Mouse (Mus musculus) left cerebral cortex, adult 18-20 months (tissue): ENCODE data around the gene Vps53. TPM values are rescaled to one million over a fixed set of nuclear protein-coding genes. Genes with fewer than 3 reads are reported as not detected.
A peak's percentile ranks its signal among the peaks of the same experiment; 100 is the strongest.
"Not testable (repeated sequence)": the region's sequence is repeated elsewhere in the genome, so short reads cannot be mapped to it uniquely, and the experiment has no call there.

Experiments
- DNase-seq, 2 experiments: peaks; one replicate each; pipeline ENCODE4 v3.0.0; 2021 to 2022; ENCODE audit warnings: low spot score in 2 of 2, mixed read lengths in 1 of 2
- total RNA-seq, 2 experiments: library from RNA; stranded (reverse); gene quantifications; 2 replicates each; pipeline ENCODE4 v1.2.3; 2021

Gene Vps53
- total RNA-seq, 2 experiments from 2014 or later = 84.5 to 85.1 TPM

GRCm38 (mm10) chr11:76026527-76027138 is 152.8 kb downstream of the Vps53 start:
- DNase-seq = no peak

- DNase-seq = no peak
Measured at GRCm38 (mm10) chr11:76025080-76025583, 154.3 kb downstream of the Vps53 start.

GRCm38 (mm10) chr11:76020916-76021315 is 158.5 kb downstream of the Vps53 start:
- DNase-seq = no peak

GRCm38 (mm10) chr11:76019879-76020278 is 159.6 kb downstream of the Vps53 start:
- no peak for DNase-seq

- no peak for DNase-seq
Measured at GRCm38 (mm10) chr11:76015814-76016213, 163.6 kb downstream of the Vps53 start.

GRCm38 (mm10) chr11:76015251-76015650 is 164.2 kb downstream of the Vps53 start:
- no peak for DNase-seq

GRCm38 (mm10) chr11:76010838-76011624 is 168.4 kb downstream of the Vps53 start:
- no peak for DNase-seq

GRCm38 (mm10) chr11:76009101-76009500 is 170.3 kb downstream of the Vps53 start:
- no peak for DNase-seq

GRCm38 (mm10) chr11:76008162-76008561 is 171.3 kb downstream of the Vps53 start:
- DNase-seq = no peak

- not testable (repeated sequence) for DNase-seq
Measured at GRCm38 (mm10) chr11:76004276-76004675, 175.2 kb downstream of the Vps53 start.

- no peak for DNase-seq
Measured at GRCm38 (mm10) chr11:76001237-76001878, 178.1 kb downstream of the Vps53 start.

- DNase-seq = peak in 1 of 2 experiments; percentile 14
Measured at GRCm38 (mm10) chr11:76000701-76001100, 178.7 kb downstream of the Vps53 start.

GRCm38 (mm10) chr11:75999440-76000155 is 179.8 kb downstream of the Vps53 start, which contains the start of gene 1700016K19Rik:
Gene 1700016K19Rik, plus strand, starts transcription at chr11:75999912.
- DNase-seq = peak; percentile 78 to 84

Other genes starting within 250 kb of the Vps53 start
- gene Rph3al, start 241.2 kb downstream of the Vps53 start, total RNA-seq = 1 to 10 TPM; 1.9 to 2.7 TPM
- gene 1700016K19Rik, start 179.7 kb downstream of the Vps53 start, total RNA-seq = 1 to 10 TPM; 2.3 to 4.8 TPM
- gene Rflnb, start 151.9 kb downstream of the Vps53 start, total RNA-seq = 1 to 10 TPM; 7.9 to 8.4 TPM
- 10 to 100 TPM; 16.8 to 17.4 TPM for gene Fam57a, start within 50 bp of the Vps53 start, total RNA-seq
- 1 to 10 TPM in 1 of 2 experiments, under 1 TPM in 1; 0.70 to 1.3 TPM for gene Dbil5, start 38.0 kb upstream of the Vps53 start, total RNA-seq
- 1 to 10 TPM; 5.6 to 7.7 TPM for gene Gemin4, start 38.0 kb upstream of the Vps53 start, total RNA-seq
- 10 to 100 TPM; 18.6 to 20.9 TPM for gene Mrm3, start 64.1 kb upstream of the Vps53 start, total RNA-seq
- 10 to 100 TPM; 52.9 to 60.4 TPM for gene Glod4, start 64.1 kb upstream of the Vps53 start, total RNA-seq
- 10 to 100 TPM in 1 of 2 experiments, 1 to 10 TPM in 1; 8.7 to 11.9 TPM for gene Nxn, start 219.5 kb upstream of the Vps53 start, total RNA-seq
- gene Timm22, start 227.3 kb upstream of the Vps53 start, total RNA-seq = 10 to 100 TPM; 38.0 to 38.2 TPM